ENCODE assay signal across 8 mouse cellular contexts in the genomic region with DNA sequence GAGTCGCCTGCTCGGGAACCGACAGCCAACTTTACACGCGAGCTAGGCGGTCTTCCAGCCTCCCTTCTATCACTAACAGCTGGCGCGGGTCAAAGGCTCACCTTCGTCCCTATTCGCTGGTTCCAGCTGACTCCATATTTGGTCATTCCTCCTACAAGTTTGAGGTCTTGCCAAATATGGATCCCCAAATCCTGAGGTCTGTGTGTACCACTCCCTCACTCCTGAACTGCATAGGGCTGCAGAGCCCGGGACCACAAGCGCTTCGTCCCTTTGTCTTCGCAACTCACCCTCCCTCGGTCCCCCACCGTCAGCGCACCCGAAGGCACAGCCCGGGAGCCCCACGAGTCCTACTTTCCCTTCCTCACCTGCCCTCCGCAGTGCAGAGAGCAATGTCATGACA. TPM values are rescaled to one million over a fixed set of nuclear protein-coding genes. Genes with fewer than 3 reads are reported as not detected.
A peak's percentile ranks its signal among the peaks of the same experiment; 100 is the strongest.
DNase-seq lines count a peak whose midpoint lies in the region; ATAC-seq lines count a peak whose summit lies in the region.

No protein-coding gene starts in this region.

- peak overlapping the region; percentile 97 for H3K27ac ChIP-seq in hindbrain, embryonic 13.5 days

- whole genome bisulfite sequencing in hindbrain, embryonic 13.5 days, result 2% methylated on average over 21 of the region's 21 CpGs

- peak; percentile 89 for ATAC-seq in hindbrain, embryonic 13.5 days (ENCODE audit: low FRiP score)

- H3K27me3 ChIP-seq in hindbrain, embryonic 13.5 days, result no peaks in the 10 kb centered on the region

- H3K36me3 ChIP-seq in hindbrain, embryonic 13.5 days, result peaks cover 10% of the 10 kb centered on the region

- peak overlapping the region; percentile 74 for H3K4me3 ChIP-seq in hindbrain, embryonic 13.5 days

- peak overlapping the region; percentile 90 for H3K9ac ChIP-seq in hindbrain, embryonic 13.5 days

- peaks cover 22% of the 10 kb centered on the region for H3K4me1 ChIP-seq in hindbrain, embryonic 13.5 days (replicated peaks)

- peak; percentile 73 for DNase-seq in T-cell, adult 2 months (ENCODE audit: low spot score)
- DNase-seq in cerebellum, postnatal 25 days, result peak; percentile 48 to 49
- peak; percentile 13 to 25 for DNase-seq in frontal cortex, postnatal 25 days (ENCODE audit: low spot score in 2 of 2)
- peak; percentile 18 for DNase-seq in left cerebral cortex, adult 11 months (ENCODE audit: low spot score)
- DNase-seq in lung, postnatal 4 days, result peak; percentile 84 to 90
- DNase-seq in retina, postnatal 7 days (ENCODE audit: low read depth, low spot score), result peak; percentile 16
- peak; percentile 81 for DNase-seq in urinary bladder, postnatal 14 days (ENCODE audit: low spot score)

- H3K9me3 ChIP-seq in hindbrain, embryonic 13.5 days, result no peaks in the 10 kb centered on the region

- peak overlapping the region; percentile 62 for H3K4me2 ChIP-seq in hindbrain, embryonic 13.5 days

RNA-seq across cellular contexts. Expression of gene Abracl, which starts 0.8 kb away (rescaled TPM):
- 110 and 114 TPM in 2 replicates for polyA plus RNA-seq in hindbrain, embryonic 13.5 days (2015; fragmentation: Nextera tagmentation; extraction: Ambion mirVana)

RNA-seq across cellular contexts. Expression of gene Reps1, which starts 33.3 kb away (rescaled TPM):
- 18.3 and 20.3 TPM in 2 replicates for polyA plus RNA-seq in hindbrain, embryonic 13.5 days (2015; fragmentation: Nextera tagmentation; extraction: Ambion mirVana)

Comparison
In these comparisons a context has a peak if more than half of its experiments do, and no peak if none do; other contexts are left out.
1. Peak in every context shown above with its lines: DNase-seq, ATAC-seq, H3K4me3 ChIP-seq and H3K27ac ChIP-seq.
2. DNase-seq: peak in every context shown above with its lines; median percentile 87 in lung, postnatal 4 days; 81 in urinary bladder, postnatal 14 days; 73 in T-cell, adult 2 months; 48 in cerebellum, postnatal 25 days; 19 in frontal cortex, postnatal 25 days; 18 in left cerebral cortex, adult 11 months; 16 in retina, postnatal 7 days.